Mouse (Mus musculus): Measurements from ENCODE around the gene Zfp784. TPM values are rescaled to one million over a fixed set of nuclear protein-coding genes. Genes with fewer than 3 reads are reported as not detected.

Gene Zfp784
- polyA plus RNA-seq, 1 experiment from 2014 or later = 7.5 TPM

Other genes starting within 250 kb of the Zfp784 start
- 11.4 and 11.8 TPM in 2 replicates for gene Tmem238, start 248.8 kb downstream of the Zfp784 start, polyA plus RNA-seq (2015; fragmentation: Nextera tagmentation; extraction: Ambion mirVana)
- 397 and 411 TPM in 2 replicates for gene Rpl28, start 245.6 kb downstream of the Zfp784 start, polyA plus RNA-seq (2015; fragmentation: Nextera tagmentation; extraction: Ambion mirVana)
- 348 and 351 TPM in 2 replicates for gene Ube2s, start 225.9 kb downstream of the Zfp784 start, polyA plus RNA-seq (2015; fragmentation: Nextera tagmentation; extraction: Ambion mirVana)
- 0.43 and 0.99 TPM in 2 replicates for gene Shisa7, start 193.8 kb downstream of the Zfp784 start, polyA plus RNA-seq (2015; fragmentation: Nextera tagmentation; extraction: Ambion mirVana)
- 11.3 and 13.1 TPM in 2 replicates for gene Isoc2b, start 168.2 kb downstream of the Zfp784 start, polyA plus RNA-seq (2015; fragmentation: Nextera tagmentation; extraction: Ambion mirVana)
- gene Isoc2a, start 161.3 kb downstream of the Zfp784 start, polyA plus RNA-seq (2015; fragmentation: Nextera tagmentation; extraction: Ambion mirVana) = 0.95 and 1.2 TPM in 2 replicates
- gene Gm36210, start 131.9 kb downstream of the Zfp784 start, polyA plus RNA-seq (2015; fragmentation: Nextera tagmentation; extraction: Ambion mirVana) = not detected in 2 replicates
- 4.1 and 4.9 TPM in 2 replicates for gene Zfp628, start 123.2 kb downstream of the Zfp784 start, polyA plus RNA-seq (2015; fragmentation: Nextera tagmentation; extraction: Ambion mirVana)
- 5.1 and 5.5 TPM in 2 replicates for gene Nat14, start 116.4 kb downstream of the Zfp784 start, polyA plus RNA-seq (2015; fragmentation: Nextera tagmentation; extraction: Ambion mirVana)
- 4.7 and 5.5 TPM in 2 replicates for gene Ssc5d, start 112.7 kb downstream of the Zfp784 start, polyA plus RNA-seq (2015; fragmentation: Nextera tagmentation; extraction: Ambion mirVana)
- 0.32 and 1.1 TPM in 2 replicates for gene Sbk2, start 74.0 kb downstream of the Zfp784 start, polyA plus RNA-seq (2015; fragmentation: Nextera tagmentation; extraction: Ambion mirVana)
- gene Sbk3, start 67.3 kb downstream of the Zfp784 start, polyA plus RNA-seq (2015; fragmentation: Nextera tagmentation; extraction: Ambion mirVana) = 0.05 and 0.25 TPM in 2 replicates
- 32.8 and 35.0 TPM in 2 replicates for gene Zfp579, start 42.3 kb downstream of the Zfp784 start, polyA plus RNA-seq (2015; fragmentation: Nextera tagmentation; extraction: Ambion mirVana)
- 15.2 and 15.8 TPM in 2 replicates for gene Zfp524, start 24.0 kb downstream of the Zfp784 start, polyA plus RNA-seq (2015; fragmentation: Nextera tagmentation; extraction: Ambion mirVana)
- 43.9 and 46.2 TPM in 2 replicates for gene Fiz1, start 23.7 kb downstream of the Zfp784 start, polyA plus RNA-seq (2015; fragmentation: Nextera tagmentation; extraction: Ambion mirVana)
- gene Gm44973, start 22.9 kb downstream of the Zfp784 start, polyA plus RNA-seq (2015; fragmentation: Nextera tagmentation; extraction: Ambion mirVana) = 1.2 TPM in 1 of 2 replicates, not detected in the other
- gene Zfp865, start 18.1 kb downstream of the Zfp784 start, polyA plus RNA-seq (2015; fragmentation: Nextera tagmentation; extraction: Ambion mirVana) = 8.0 and 9.0 TPM in 2 replicates
- gene Ccdc106, start 17.9 kb downstream of the Zfp784 start, polyA plus RNA-seq (2015; fragmentation: Nextera tagmentation; extraction: Ambion mirVana) = 35.4 and 37.8 TPM in 2 replicates
- not detected in 2 replicates for gene 4632433K11Rik, start 4.3 kb downstream of the Zfp784 start, polyA plus RNA-seq (2015; fragmentation: Nextera tagmentation; extraction: Ambion mirVana)
- gene Zfp580, start 13.1 kb upstream of the Zfp784 start, polyA plus RNA-seq (2015; fragmentation: Nextera tagmentation; extraction: Ambion mirVana) = 36.8 and 43.1 TPM in 2 replicates
- 116 and 124 TPM in 2 replicates for gene U2af2, start 23.7 kb upstream of the Zfp784 start, polyA plus RNA-seq (2015; fragmentation: Nextera tagmentation; extraction: Ambion mirVana)
- 66.5 and 70.6 TPM in 2 replicates for gene Epn1, start 41.8 kb upstream of the Zfp784 start, polyA plus RNA-seq (2015; fragmentation: Nextera tagmentation; extraction: Ambion mirVana)
- gene Rfpl4, start 78.5 kb upstream of the Zfp784 start, polyA plus RNA-seq (2015; fragmentation: Nextera tagmentation; extraction: Ambion mirVana) = not detected in 2 replicates
- gene Rasl2-9, start 87.5 kb upstream of the Zfp784 start, polyA plus RNA-seq (2015; fragmentation: Nextera tagmentation; extraction: Ambion mirVana) = 0.60 and 0.80 TPM in 2 replicates
- gene Vmn1r55, start 111.2 kb upstream of the Zfp784 start, polyA plus RNA-seq (2015; fragmentation: Nextera tagmentation; extraction: Ambion mirVana) = not detected in 2 replicates
- gene Vmn1r56, start 158.3 kb upstream of the Zfp784 start, polyA plus RNA-seq (2015; fragmentation: Nextera tagmentation; extraction: Ambion mirVana) = not detected in 2 replicates
- gene Vmn1r57, start 180.0 kb upstream of the Zfp784 start, polyA plus RNA-seq (2015; fragmentation: Nextera tagmentation; extraction: Ambion mirVana) = not detected in 2 replicates